Mouse (Mus musculus) bone marrow, adult 2 months (tissue): ENCODE measurements around the gene Rab43. TPM values are rescaled to one million over a fixed set of nuclear protein-coding genes. Genes with fewer than 3 reads are reported as not detected.

Experiments
- H3K27ac ChIP-seq: fragments of 200-500 bp; 2 replicates; pipeline ENCODE4 v1.5.1; 2012; ENCODE audit warnings: low read depth, mild to moderate bottlenecking, control low read depth, inconsistent platforms, low read length; ENCODE audit not compliant: control insufficient read depth, poor library complexity, insufficient read depth
- H3K4me1 ChIP-seq: fragments of 200-500 bp; 2 replicates; pipeline ENCODE4 v1.6.1; 2011; ENCODE audit warnings: low read length; ENCODE audit not compliant: control insufficient read depth, insufficient read depth
- H3K4me3 ChIP-seq: fragments of 200-500 bp; replicated peaks from 2 replicates; pipeline ENCODE3; 2011; ENCODE audit warnings: mild to moderate bottlenecking, low read depth, low read length, control low read depth; ENCODE audit not compliant: control insufficient read depth
- CTCF ChIP-seq: fragments of 200-500 bp; IDR thresholded peaks from 2 replicates; pipeline ENCODE4 v1.5.1; 2011; ENCODE audit warnings: low read length, control low read depth; ENCODE audit not compliant: control insufficient read depth, insufficient read depth
- POLR2A ChIP-seq: fragments of 200-500 bp; IDR thresholded peaks from 2 replicates; pipeline ENCODE4 v1.6.1; 2011; ENCODE audit warnings: low read depth, mild to moderate bottlenecking, control low read depth, low read length, borderline replicate concordance; ENCODE audit not compliant: control insufficient read depth
- WGBS: fragments of 180-500 bp; shearing (Covaris S2); methylation state at CpG from one replicate; pipeline ENCODE4 v1.1.7; 2018; 5-methylcytosine and 5-hydroxymethylcytosine counted together
- polyA plus RNA-seq: library from polyadenylated mRNA; stranded (reverse); fragments of >200 nt; gene quantifications from 2 replicates; pipeline ENCODE4 v1.2.4, GENCODE M21; 2011; ENCODE audit warnings: low replicate concordance; ENCODE audit not compliant: missing spikeins, insufficient read depth, insufficient read length

Rab43 gene
- polyA plus RNA-seq, 1 experiment = 44.9 TPM

DNA sequence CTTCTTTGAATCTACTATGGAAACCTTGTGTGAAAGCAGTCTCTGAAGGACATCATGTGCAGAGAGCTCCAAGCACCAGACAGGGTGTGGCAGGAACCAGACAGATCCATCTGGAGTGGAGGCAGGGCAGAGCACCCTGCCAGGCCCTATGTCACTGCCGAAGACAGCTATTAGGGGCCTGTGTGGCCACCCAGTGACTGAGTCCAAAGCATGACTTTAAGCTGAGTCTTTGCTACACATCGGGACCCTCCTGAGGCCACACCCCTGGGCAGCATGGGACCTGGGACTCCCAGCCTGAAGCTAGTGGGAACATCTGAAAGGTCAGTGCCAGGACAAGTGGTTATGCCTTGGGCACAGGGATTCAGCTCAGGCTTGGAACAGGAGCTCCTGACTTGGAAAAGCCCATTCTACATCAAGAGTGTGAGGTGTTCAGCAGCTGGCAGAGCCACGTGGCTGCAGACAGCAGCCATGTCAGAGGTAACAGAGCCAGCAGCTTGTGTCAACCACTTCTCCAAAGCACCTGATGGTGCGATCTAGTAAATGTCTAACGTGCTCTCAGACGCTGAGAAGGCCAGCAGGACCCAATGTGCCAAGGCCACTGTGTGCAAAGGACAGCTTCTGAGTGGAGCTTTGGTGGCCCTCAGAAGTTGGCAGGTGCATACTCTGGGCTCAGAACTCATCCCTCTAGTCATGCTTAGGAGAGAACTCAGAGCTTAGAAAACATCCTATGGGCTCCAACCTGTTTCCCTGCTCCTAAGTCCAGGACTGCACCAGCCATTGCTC, 24.7 kb downstream of the Rab43 start:
- TF ChIP-seq POLR2A = no peak
- no peak for TF ChIP-seq CTCF
- peaks cover 20% of the 10 kb centered on the region; the same call in 1 of the 2 replicates for H3K4me1 ChIP-seq
- H3K4me3 ChIP-seq = no peak overlapping the region
- WGBS = 78% methylated on average over 6 of the region's 6 CpGs
- H3K27ac ChIP-seq = no peak overlapping the region

DNA sequence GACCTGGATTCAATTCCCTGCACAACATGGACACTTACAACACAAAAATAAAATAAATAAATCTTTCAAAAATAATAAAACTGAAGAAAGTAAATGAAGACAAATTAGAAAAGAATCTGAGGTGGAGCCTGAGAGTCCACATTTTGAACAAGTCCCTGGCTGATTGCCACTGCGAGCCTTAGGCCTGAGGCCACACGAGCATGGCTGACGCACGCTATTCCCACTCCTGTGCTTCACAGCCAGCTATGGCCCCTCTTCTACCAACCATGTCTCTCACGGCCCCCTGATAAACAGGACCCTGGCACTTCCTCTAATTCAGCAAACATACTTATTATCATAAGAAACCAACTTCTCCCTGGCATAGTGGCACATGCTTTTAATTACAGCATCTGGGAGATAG, 25.3 kb downstream of the Rab43 start:
- TF ChIP-seq POLR2A (no peak), CTCF (no peak)
- Histone ChIP-seq H3K4me3 (no peak overlapping the region), H3K4me1 (peaks cover 18% of the 10 kb centered on the region; the same call in 1 of the 2 replicates), H3K27ac (no peak overlapping the region)
- 70% methylated on average over 5 of the region's 5 CpGs for WGBS

DNA sequence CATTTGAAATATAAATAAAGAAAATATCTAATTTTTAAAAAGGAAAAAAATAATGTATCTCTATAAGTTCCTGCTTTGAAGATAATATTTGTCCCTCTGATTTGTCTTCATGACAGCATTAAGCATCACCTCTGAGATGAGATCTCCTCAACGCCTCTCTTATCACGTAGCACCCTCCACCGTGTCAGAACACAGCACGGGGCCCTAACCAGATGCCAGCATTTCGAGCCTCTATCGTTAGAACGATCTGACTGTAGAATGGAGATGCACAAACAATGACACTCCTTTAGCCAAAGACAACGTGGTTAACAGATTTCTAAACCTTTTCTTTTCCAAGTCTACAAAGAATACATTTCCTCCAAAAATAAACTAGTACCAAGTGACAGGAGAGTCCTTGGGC, 27.9 kb downstream of the Rab43 start:
- no peak overlapping the region for H3K4me3 ChIP-seq
- no peak overlapping the region for H3K27ac ChIP-seq
- WGBS = 68% methylated on average over 8 of the region's 8 CpGs
- H3K4me1 ChIP-seq = peaks cover 2% of the 10 kb centered on the region; the same call in 1 of the 2 replicates
- TF ChIP-seq CTCF (no peak), POLR2A (no peak)

DNA sequence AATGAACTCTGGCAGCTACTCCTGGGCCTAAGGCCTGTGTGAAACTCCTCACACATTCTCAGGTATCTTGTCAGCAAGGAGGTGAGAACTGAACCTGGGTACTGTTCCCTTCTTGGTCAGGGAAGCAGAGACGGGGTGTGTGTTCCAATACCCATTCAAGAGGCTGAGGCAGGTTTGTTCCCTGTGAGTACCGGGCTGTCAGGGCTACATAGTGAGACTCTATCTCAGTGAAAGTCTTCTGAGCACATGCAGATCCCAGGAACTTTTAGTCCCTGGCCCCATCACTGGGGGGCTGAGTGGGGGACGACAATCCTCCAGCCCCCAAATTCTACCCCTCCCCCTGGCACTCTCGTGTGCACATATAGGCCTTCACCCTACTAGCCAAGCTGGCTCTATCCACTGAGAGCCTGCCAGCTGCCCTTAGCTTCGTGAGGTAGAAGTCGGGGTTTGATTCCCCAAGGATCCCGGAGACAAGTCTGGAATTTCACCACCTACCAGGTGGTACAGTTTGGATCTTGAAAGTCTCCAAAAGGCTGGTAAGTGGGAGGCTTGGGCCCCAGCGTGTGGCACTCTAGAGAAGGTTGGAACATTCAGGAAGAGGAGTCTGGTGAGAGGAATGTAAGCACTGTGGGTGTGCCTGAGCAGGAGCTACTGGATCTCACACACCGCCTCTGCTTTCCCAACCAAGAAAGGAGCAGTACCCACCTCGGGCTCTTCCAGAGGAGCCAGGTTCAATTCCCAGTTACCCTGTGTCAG, 31.2 kb downstream of the Rab43 start:
- Histone ChIP-seq H3K27ac (no peak overlapping the region), H3K4me3 (no peak overlapping the region), H3K4me1 (peaks cover 4% of the 10 kb centered on the region; the same call in 1 of the 2 replicates)
- WGBS = 87% methylated on average over 10 of the region's 10 CpGs
- TF ChIP-seq POLR2A (no peak), CTCF (no peak)

DNA sequence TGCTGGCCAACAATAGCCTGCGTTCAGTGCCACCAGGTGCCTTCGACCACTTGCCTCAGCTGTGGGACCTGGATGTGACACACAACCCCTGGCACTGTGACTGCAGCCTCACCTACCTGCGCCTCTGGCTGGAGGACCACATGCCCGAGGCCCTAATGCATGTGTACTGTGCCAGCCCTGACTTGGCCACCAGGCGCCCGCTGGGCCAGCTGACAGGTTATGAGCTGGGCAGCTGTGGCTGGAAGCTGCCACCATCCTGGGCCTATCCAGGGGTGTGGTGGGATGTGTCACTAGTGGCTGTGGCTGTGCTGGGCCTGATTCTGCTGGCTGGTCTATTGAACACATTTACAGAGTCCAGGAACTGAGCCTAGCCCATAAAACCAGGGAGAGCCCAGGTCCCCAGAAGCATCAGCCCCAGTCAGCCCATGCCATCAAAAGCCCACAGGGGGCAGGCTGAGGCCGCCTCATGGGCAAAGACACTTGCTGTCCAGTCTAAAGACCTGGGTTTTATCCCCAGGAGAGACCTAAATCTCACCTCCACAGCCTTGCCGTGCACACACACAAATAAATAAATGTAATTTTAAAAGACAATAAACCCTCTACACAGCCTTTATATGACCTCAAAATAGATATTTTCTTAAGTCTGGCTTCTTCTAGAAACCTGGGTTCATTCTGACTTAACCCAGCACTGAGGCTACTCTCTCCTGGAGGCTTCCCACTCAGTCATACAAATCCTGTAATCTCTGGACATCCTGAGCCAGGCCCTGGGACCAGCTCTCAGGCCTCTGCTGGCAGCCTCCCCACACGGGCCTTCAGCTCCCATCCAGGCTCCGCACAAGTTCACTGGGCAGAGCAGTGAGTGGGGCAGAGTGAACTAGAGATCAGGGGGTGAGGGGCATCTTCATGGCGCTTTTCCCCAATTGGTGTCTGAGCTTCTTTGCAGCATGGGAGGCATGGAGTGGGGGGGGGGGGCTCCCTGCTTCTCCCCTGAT, 32.5 kb downstream of the Rab43 start:
- Histone ChIP-seq H3K27ac (peak overlapping the region; percentile 7; the same call in 1 of the 2 replicates), H3K4me3 (no peak overlapping the region), H3K4me1 (peaks cover 4% of the 10 kb centered on the region; the same call in 1 of the 2 replicates)
- TF ChIP-seq CTCF (peak; percentile 46), POLR2A (no peak)
- WGBS = 77% methylated on average over 11 of the region's 11 CpGs

DNA sequence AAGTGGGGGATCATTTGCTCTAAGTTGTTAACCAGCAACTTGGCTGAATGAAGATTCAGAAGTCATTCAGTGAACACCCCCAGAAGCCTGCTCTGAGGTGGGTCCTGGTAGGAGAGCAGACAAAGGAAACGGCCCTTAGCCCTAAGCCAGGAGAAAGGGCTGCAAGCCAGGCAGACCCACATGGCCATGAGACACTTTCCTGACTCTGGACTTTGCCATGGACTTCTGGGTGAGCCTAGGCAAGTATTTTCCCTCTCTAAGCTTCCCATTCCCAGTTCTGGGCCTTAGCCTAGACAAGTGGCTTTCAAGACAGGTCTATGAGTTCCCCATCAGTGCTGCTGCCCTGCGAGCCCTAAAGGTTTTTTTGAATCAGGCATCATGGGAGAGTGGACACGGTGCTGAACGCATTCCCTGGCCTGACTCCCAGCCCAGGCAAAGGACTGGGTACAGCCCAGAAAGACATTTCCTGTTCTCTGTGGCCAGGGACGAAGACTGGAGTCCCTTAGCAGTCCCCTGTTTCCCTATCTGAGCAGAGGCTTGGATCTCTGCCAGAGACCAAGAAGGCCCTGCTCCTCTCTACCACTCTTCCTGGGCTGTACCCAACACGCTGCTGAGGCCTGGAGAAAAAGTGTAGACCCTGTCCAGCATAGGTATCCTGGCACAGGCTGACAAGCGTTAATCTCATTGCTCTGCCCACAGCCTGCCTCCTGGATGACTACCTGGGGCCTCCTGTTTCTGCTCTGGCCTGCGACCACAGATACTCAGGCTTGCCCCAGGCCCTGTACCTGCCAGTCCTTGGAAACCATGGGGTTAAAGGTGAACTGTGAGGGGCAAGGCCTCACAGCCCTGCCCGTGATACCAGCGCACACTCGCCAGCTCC, 33.4 kb downstream of the Rab43 start:
- H3K27ac ChIP-seq = peak overlapping the region; percentile 7
- no peak overlapping the region for H3K4me3 ChIP-seq
- TF ChIP-seq CTCF (no peak), POLR2A (no peak)
- 34% methylated on average over 11 of the region's 11 CpGs for WGBS
- H3K4me1 ChIP-seq = peaks cover 4% of the 10 kb centered on the region; the same call in 1 of the 2 replicates

DNA sequence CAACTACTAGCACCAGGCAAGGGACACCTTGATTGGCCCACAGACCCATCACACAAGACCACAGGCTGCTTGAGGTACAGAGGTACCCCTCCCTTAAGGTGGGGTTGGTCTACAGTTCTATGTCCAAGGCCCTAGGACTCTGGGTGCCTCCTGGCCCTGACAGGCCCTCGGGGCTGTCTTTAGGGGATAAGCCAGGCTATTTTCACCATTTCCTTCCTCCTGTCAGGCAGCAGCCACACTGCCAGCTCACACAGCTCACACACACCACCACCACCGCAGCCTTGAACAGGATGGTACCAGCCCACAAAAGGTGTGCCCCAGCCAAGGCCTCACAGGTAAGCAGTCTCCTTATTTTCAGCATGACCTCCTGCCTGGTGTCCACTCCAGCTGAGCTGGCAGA, 34.1 kb downstream of the Rab43 start, which contains the start of gene Gp9:
Gp9 (plus strand) TSS at position 231 of the 400 bp plus-strand sequence.
- Histone ChIP-seq H3K27ac (peak within 1 kb of the TSS; percentile 11), H3K4me1 (peaks cover 4% of the 10 kb centered on the region; the same call in 1 of the 2 replicates), H3K4me3 (peak within 1 kb of the TSS; percentile 36)
- no peak for TF ChIP-seq CTCF
- TF ChIP-seq POLR2A = no peak
- WGBS = 2% methylated on average over 2 of the region's 2 CpGs
